Mouse (Mus musculus) embryonic fibroblast, embryonic 13.5 days (primary cell): Measurements from ENCODE around the gene Nfkb1.

Source experiments
- CTCF ChIP-seq: IDR thresholded peaks from 2 replicates; pipeline ENCODE4 v1.5.1; 2011; ENCODE audit warnings: mild to moderate bottlenecking, control low read depth, low read length, moderate library complexity, borderline replicate concordance; ENCODE audit not compliant: insufficient read depth
- POLR2A ChIP-seq: IDR thresholded peaks from 2 replicates; pipeline ENCODE4 v1.6.1; 2011; ENCODE audit warnings: low read depth, mild to moderate bottlenecking, control low read depth, low read length, moderate library complexity

- TF ChIP-seq CTCF: no peak
- TF ChIP-seq POLR2A: no peak
These were observed 54.9 kb downstream of the Nfkb1 start for GRCm38 (mm10) chr3:135636454-135636853.
